Mouse (Mus musculus) fat pad, adult 2 months (tissue): ENCODE results near the gene Carmil3.

ENCODE experiments used
- DNase-seq: peaks from one replicate; pipeline ENCODE4 v3.0.0-alpha.2; 2011; ENCODE audit warnings: low read depth, low spot score; ENCODE audit errors: extremely low read depth

Carmil3 gene

DNA sequence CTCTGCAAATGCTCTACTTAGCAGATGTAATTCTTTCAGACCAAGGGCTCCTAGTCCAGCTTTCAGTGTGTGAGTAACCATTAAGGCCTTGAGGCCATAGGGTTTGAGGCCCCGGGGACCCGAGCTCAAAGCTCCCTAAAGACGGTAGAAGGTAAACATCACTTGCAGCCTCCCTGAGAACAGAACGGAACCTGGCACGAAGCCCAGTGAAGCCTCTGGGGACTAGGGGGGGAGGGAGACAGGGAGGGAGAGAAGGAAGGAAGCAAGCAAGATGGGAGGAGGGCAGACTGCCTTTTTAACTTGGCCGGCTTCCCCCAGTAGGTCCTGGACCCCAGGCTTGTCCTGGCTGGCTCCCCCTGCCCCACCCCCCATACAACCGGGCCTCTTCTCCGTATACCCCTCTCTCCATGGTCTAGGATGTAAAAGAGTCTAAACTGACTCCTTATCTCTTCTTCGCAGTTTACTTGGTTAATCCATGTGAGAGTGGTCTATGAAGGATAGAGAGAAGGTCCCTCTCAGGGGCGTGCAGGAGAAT, 50.4 kb downstream of the Carmil3 start:
- no peak for DNase-seq

DNA sequence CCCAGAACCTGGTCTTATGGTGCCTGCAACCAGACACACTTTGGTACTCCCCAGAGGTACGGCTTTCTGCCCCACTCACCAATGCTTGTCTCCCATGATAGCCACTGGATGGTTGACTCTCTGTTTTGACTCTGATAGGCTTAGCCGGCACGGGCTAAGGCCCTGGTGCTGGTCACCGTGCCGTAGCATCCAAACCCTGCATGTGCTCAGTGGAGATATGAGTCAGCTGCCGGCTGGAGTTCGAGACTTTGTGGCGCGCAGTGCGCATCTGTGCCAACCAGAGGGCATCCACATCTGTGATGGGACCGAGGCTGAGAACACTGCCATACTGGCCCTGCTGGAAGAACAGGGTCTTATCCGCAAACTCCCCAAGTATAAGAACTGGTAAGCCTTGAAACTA, 51.8 kb downstream of the Carmil3 start:
- no peak for DNase-seq

DNA sequence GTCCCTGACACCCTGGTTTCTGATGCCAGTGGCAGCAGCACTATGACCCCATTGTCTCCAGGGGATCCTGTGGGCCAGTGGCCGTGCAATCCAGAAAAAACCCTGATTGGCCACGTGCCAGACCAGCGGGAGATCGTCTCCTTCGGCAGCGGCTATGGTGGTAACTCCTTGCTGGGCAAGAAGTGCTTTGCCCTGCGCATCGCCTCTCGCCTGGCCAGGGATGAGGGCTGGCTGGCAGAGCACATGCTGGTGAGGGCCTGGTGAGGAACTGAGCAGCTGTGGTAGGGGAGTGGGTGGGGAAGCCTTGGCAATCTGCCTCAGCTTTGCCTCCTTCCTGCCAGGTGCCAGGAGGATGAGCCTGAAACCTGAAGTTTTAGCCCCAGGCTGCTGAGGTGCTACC, 53.9 kb downstream of the Carmil3 start:
- DNase-seq = no peak

DNA sequence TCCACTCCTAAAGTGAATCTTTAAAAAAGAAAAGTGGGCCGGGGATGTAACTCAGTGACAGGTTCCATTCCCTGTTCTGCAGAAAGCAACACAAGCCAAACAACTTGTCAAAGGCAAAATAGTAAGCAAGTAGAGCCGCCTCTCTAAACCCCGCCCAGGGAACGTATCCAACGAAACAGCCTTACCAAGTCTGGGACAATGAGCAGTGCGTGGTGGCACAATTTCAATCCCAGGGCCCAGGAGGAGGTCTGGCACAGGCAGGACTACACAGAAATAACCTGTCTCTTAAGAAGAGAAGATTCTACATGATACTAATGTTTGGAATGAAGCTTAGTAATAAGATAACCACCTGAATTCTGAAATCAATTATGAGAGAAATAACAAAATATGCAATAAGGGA, 59.7 kb downstream of the Carmil3 start:
- DNase-seq = no peak

DNA sequence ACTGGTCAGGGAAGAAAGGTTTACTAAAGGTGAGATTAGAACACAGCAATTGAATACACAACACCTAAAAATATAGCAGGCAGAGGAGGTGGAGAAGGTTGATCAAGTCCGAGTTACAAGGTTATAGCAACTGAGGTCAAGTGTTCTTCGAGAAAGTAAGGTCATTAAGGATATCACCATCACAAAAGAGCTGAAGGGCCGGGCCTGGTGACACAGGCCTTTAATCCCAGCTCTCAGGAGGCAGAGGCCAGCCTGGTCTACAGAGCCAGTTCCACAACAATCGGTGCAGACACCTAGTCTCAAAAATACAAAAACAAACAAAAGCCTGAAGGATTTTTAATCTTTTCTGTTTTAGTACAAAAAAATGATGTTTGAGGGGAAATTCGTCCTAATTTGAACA, 60.9 kb downstream of the Carmil3 start:
- no peak for DNase-seq

DNA sequence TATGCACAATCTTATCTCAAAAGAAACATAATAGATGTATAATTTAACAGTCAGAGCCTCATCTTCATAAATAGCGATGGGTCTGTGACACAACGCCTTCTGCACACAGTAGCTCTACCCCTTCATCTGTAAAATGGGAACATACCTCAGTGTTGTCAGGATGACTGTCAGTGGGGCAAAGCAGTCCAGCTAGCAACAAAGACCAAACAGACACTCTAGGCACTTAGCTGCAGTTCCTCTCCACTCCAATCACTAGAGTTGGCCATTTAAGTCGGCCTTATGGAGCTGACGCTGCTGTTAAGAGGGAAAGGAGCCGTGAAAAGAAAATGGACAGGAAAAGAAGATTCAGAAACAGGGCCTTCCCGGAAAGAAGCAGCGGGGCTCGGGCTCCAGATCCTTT, 61.3 kb downstream of the Carmil3 start:
- DNase-seq = no peak

DNA sequence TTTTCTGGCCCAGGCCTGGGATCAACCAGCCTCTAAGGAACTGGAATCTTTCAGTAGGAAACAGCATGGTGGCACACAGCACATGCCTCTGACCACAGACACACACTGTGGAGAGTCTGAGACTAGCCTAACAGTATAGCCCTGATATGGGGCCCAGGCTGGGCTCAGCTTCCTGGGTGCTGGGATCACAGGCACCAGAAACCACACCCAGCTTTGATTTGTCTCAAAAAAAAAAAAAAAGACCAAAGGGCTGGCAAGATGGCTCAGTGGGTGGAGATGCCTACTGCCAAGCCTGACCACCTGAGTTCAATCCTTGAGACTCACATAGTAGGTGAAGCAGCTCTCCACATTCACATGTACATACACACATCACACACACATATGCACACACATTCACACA, 64.2 kb downstream of the Carmil3 start:
- DNase-seq = no peak

DNA sequence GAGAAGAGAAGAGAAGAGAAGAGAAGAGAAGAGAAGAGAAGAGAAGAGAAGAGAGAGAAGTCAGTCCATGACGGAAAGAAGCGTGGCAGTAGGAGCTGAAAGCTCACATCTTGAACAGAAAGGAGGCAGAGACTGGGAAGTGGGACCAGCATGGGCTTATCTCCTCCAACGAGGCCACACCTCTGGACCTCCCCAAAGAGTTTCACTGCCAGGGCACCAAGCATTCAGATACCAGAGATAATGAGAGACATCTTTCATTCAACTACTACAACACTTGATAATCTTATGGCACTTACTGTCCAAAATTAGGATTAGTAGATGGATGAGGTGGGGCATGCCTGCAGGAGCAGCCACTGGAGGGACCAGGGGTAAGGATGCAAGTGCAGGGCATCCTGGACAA, 65.3 kb downstream of the Carmil3 start:
- no peak for DNase-seq

DNA sequence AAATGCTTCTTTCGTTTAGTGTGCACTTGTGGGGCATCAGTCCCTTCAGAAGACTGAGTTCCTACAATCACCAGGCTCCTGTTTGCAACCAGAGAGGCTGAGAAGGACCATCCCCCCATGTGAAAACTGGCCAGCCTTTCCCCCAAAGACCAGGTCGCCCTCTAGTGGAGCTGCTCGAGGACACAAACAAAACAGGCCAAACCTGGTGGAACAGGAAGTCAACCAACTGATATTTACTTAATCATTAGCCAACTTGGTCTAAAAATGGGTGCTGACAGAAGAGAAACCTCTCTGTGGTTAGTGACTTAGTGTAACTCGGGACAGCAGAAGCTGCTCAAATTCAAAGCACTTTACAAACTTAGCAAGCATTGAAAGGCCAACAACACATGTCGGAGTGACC, 66.6 kb downstream of the Carmil3 start:
- no peak for DNase-seq

DNA sequence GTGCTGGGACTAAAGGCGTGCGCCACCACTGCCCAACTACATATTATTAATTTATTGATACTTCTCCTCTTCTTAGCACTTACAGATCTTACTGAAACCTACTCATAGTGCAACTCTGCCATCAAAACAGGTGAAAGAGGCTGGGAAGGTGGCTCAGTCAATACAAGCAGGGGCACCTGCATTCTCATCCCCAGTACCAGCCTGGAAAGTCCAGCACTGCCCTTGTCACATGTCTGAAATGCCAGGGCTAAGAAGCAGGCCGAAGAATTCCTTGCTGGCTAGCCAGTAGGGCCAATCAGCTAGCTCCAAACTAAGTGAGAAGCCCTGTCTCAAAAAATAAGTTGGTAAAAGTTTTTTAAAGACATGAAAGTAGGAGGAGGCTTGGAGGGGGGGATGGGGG, 67.1 kb downstream of the Carmil3 start:
- DNase-seq = no peak
